Comparison of ENCODE assay signal across 13 mouse cellular contexts in the genomic region with DNA sequence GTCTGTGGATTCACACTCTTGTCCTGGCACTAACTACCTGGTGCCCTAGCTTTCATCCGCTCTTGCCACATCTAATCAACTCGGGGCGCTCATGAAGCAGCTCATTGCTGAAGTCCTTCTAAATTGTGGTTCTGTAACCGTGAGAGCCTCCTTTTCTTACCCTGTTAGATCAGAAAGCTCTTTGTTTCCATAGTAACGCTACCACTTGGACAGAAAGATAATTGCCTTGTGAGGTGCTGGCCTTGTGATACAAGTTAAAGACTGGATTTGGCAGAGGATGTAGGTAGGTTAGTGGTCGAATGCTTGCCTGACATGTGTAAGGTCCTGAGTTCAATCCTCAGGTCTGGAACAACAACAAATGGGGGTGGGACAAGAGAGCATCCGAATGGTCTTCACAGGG.
"Had no signal": no experiment of that assay in that cellular context is flagged by ENCODE, and none has a peak within 500 bp of the region (broad histone marks: within the 10 kb centered on the region; RNA-seq: fewer than 3 reads in every experiment).

No protein-coding gene starts in this region.

- H3K9ac ChIP-seq: liver, embryonic 13.5 days; midbrain, embryonic 13.5 days; neural tube, embryonic 12.5 days; neural tube, embryonic 15.5 days had no signal

- H3K27me3 ChIP-seq: liver, embryonic 13.5 days; midbrain, embryonic 13.5 days; neural tube, embryonic 12.5 days; neural tube, embryonic 15.5 days had no signal

- H3K9me3 ChIP-seq: liver, embryonic 13.5 days; midbrain, embryonic 13.5 days; neural tube, embryonic 12.5 days; neural tube, embryonic 15.5 days had no signal

- H3K4me3 ChIP-seq: liver, embryonic 13.5 days; midbrain, embryonic 13.5 days; neural tube, embryonic 12.5 days; neural tube, embryonic 15.5 days had no signal

- ATAC-seq: midbrain, embryonic 13.5 days had no signal

- H3K4me1 ChIP-seq: liver, embryonic 13.5 days had no signal

- H3K27ac ChIP-seq: liver, embryonic 13.5 days; midbrain, embryonic 13.5 days; neural tube, embryonic 12.5 days; neural tube, embryonic 15.5 days had no signal

- H3K36me3 ChIP-seq: liver, embryonic 13.5 days; midbrain, embryonic 13.5 days; neural tube, embryonic 12.5 days; neural tube, embryonic 15.5 days had no signal

- DNase-seq: kidney, adult 18-20 months; kidney, adult 9 months; kidney, postnatal 14 days; kidney, postnatal 4 days; liver, embryonic 13.5 days; lung, adult 2 months; lung, postnatal 14 days; lung, postnatal 4 days; thymus, adult 18-20 months; thymus, postnatal 36 days had no signal

- H3K4me2 ChIP-seq: liver, embryonic 13.5 days; midbrain, embryonic 13.5 days; neural tube, embryonic 12.5 days; neural tube, embryonic 15.5 days had no signal
